Mouse (Mus musculus) layer of hippocampus, postnatal 14 days (tissue): ENCODE data around the gene Ndufaf1. TPM values are rescaled to one million over a fixed set of nuclear protein-coding genes. Genes with fewer than 3 reads are reported as not detected.
"Not testable (repeated sequence)": the region's sequence is repeated elsewhere in the genome, so short reads cannot be mapped to it uniquely, and the experiment has no call there.

ENCODE experiments used
- DNase-seq, 2 experiments: peaks; one replicate each; pipeline ENCODE4 v3.0.0; 2021 to 2022; ENCODE audit warnings: low spot score in 2 of 2, mixed read lengths in 1 of 2
- long read RNA-seq, 2 experiments: library from polyadenylated mRNA; stranded (forward); transcript quantifications; one replicate each; pipeline ENCODE4 v2.0.0; 2021
- total RNA-seq, 2 experiments: library from RNA; stranded (reverse); gene quantifications; 2 replicates each; pipeline ENCODE4 v1.2.3; 2021

The Ndufaf1 gene
- 10 to 100 TPM; 29.2 to 30.3 TPM for total RNA-seq
- long read RNA-seq, experiment 1, transcript Ndufaf1-203 (5 exons, 1,308 nt): minor isoform, 8 of 25 reads
- long read RNA-seq, experiment 1, transcript Ndufaf1-202 (5 exons, 1,478 nt): major isoform, 11 of 25 reads
- long read RNA-seq, experiment 1, partial matches to known transcripts: 2 of 25 reads
- long read RNA-seq, experiment 1, other reads (novel, unspliced or antisense): 4 of 25 reads
- long read RNA-seq, experiment 2, transcript Ndufaf1-203 (5 exons, 1,308 nt): minor isoform, 7 of 34 reads
- long read RNA-seq, experiment 2, transcript Ndufaf1-202 (5 exons, 1,478 nt): major isoform, 22 of 34 reads
- long read RNA-seq, experiment 2, partial matches to known transcripts: 0 of 34 reads
- long read RNA-seq, experiment 2, other reads (novel, unspliced or antisense): 5 of 34 reads

DNA sequence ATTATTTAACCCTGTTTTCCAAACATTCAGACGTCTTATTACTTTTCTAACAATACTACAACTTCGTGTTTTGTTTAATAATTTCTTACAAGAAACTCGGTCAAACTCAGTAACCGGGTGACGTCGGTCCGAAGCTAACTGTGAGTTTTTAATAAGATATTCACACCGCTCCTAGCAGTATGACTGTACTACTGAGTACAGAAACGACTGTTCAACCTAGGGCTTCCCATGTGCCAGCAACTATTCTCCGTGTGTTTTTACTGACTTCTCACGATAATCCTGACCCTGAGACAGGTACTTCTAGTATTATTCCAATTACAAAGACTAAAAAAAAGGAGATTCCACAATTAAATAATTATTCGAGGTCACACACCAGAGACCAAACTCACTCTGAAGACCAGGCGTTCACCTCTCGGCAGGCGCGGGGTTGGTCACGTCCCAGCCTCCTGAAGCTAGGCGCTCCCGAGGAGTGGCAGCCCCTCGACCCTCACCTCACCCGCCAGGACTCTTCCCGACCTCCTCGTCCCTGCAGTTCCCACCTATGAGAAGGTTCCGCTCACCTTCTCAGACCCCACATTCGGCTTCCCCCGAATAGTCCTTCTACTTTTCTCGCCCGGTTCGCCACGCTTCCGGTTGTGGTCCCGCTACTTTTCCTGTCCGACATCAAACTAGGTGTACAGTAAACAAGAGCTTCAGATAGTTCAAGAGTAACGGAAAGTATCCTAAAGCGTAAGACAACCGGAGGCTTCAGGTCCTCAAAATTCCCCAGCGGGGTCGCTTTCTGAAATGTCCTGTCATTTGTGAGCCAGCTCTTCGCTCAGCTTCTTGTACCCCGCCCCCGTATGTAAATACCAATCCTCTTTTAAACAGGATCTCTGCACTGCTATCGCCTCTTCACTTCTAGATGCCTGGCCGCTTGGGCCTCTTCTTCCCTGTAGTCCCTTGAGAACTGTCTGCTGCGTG is at the start of gene Ndufaf1:
TSS of gene Ndufaf1 (minus strand) at position 608 of the 963 bp plus-strand sequence.
- DNase-seq: peak; percentile 77 to 90

DNA sequence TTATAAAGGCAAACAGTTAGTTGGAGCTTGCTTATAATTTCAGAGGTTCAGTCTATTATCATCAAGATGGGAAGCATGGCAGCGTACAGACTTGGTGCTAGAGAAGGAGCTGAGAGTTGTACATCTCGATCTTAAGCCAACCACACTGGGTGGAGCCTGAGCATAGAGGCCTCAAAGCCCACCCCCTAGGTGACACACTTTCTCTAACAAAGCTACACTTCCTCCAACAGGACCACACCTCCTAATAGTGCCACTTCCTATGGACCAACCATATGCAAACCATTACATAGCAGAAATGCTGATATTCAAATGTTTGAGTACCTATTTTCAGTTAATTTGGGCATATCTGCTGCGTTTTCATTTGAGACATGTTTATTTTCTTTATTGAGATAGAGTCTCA is 47.4 kb upstream of the Ndufaf1 start:
- DNase-seq: no peak

DNA sequence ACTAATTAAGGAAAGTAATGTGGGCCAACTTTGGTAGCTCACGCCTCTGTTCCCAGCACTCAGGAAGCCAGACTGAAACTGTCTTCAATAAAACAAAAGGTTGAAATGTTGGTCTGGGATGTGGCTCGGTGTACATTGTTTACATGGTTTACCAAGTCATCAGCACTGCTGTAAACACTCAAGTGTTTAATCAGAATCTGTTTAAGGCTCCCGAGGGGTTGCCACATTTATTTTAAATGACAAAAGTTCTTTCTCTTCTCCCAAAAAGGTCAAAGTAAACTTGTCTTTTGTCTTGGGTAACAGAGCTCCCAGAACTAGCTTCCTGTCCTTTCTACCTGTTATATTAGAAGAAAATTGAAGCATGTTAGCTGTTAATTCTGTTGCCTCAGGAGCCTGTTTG is 45.0 kb upstream of the Ndufaf1 start:
- no peak for DNase-seq

DNA sequence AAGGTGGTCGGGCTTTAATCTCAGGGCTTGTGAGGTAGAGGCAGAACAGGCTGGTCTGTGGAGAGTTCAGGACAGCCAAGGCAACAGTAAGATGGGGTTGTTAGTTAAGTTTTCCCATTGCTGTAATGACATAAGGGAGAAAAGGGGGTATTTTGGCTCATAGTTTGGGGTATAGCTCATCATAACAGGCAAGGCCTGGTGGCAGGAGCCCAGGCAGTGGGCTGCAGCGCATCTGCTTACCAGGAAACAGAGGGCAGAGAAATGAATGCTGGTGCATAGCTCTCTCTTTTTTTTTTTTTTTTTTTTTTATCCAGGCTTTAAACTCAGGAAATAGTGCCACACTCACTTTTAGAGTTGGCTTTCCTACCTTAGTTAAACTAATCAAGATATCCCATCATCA is 40.5 kb upstream of the Ndufaf1 start:
- DNase-seq: peak in 1 of 2 experiments; percentile 46

DNA sequence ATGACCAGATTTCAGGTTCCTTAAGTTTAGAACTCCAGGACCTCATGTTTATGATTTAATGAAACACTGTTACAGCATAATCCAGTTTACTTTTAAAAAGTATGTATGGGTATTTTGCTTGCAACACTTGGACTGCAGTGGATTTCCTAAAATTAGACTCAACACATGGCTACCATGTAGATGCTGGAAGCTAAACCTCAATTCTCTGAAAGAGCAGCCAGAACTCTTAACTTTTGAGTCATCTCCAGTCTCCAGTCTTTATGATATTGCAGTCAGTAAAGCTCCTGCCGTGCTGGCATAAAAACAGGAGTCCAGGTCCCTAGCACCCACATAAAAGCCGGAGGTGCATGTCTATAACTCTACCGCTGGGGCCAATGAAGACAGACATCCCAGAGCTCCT is 37.3 kb upstream of the Ndufaf1 start:
- DNase-seq: no peak

DNA sequence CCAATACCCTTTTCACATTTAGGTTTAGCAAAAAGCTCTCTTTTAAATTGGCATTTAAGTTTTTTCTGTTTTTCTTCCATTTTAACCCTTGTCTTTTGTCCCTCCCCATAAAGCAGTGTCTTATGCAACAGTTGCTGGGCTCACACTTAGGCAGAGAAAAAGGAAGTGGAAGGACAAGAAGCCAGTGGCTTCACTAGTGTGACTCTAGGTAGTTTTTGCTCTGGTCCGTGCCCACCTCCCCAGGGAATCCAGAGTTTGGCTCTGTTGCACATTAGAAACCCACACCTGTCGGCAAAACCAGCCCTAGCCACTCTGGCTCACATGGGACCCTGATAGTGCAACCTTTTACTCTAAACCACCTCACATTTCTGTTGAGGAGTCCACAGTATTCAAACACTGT is 35.8 kb upstream of the Ndufaf1 start:
- DNase-seq: no peak

DNA sequence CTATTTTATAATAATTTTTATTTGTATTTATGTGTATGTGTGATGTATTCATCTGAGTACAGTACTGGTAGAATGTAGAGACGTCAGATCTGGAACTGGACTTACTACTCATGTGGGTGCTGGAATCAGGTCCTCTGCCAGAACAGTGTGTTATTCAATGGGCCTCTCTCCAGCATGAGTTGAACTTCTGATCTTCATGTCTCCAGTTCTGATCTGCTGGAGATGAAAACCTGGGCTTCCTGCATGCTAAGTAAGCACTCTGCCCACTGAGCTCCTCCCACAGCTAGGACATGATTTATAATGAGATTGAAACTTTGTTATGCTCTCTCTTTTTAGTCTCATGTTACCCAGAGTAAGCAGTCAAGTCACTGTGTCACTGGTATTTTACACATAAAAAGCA is 33.5 kb upstream of the Ndufaf1 start:
- no peak for DNase-seq

DNA sequence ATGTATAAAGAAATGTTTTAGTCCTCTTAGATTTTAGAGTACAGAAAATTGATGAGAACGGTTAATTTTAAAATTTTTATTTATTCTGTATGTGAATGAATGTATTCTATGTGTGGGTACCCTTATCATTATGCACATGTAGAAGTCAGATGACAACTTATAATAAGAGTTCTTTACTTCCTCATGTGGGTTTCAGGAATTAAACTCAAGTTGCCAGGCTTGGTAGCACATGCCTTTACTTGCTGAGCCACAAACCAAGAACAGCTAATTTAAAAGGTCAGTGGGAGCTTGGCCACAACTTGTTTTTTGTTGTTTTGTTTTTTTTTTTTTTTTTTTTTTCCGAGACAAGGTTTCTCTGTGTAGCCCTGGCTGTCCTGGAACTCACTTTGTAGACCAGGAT is 32.2 kb upstream of the Ndufaf1 start:
- DNase-seq: no peak

DNA sequence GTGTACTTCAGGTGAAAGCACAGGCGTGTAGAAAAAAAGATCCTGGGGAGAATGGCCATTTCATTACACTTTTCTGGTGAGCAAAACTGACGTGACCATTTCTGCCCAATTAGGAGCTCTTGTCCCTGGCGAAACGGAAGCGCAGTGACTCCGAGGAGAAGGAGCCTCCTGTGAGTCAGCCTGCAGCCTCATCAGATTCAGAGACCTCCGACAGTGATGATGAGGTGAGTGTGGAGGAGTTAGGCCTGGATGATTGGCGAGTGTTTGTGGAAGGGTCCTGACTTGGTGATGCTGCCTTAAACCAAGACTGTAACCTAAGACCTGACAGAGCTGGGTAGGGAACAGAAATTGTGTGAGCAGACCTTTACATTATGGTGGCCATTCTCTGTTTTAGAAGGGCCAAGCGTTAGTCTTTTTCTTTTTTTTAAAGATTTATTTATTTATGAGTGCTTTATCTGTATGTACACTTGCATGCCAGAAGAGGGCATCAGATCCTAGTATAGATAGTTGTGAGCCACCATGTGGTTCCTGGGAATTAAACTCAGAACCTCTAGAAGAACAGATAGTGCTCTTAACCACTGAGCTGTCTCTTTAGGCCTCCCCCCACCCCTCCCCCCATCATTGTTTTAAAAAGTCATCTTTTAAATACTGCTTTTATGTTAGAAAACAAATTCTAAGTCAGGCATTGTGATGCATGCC is 29.5 kb upstream of the Ndufaf1 start:
- no peak for DNase-seq

DNA sequence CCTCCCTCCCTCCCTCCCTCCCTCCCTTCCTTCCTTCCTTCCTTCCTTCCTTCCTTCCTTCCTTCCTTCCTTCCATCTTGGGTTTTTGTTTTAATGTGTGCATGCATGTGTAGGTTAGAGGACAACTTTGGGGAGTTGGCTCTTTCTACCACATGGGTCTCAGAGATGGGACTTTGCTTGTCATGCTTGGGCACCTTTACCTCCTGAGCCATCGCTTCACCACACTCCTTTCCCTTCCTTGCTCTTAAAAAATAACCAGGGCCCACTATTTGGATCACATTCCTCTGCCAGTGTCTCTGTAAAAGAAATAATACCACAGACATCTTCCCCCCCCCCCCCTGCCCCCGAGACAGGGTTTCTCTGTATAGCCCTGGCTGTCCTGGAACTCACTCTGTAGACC is 21.1 kb upstream of the Ndufaf1 start:
- DNase-seq: no peak

DNA sequence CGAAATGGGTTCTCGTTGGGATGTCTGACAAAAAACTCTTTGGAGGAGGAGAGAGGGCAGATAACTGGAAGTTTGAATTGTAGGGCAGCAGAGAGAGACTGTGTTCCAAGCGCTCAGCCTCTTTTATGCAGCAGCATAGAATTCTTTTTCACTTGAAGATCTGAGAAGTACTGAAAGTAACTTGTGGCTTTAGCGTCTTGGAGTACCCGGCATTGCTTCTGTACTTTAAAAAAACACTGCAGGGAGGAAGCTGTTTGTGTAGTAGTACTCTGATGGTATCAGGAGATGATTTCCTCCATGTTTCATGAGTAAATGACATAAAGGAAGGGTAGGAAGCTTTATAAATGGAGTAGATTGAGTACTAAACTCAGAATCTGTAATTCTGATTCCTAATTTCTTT is 13.2 kb upstream of the Ndufaf1 start:
- no peak for DNase-seq

DNA sequence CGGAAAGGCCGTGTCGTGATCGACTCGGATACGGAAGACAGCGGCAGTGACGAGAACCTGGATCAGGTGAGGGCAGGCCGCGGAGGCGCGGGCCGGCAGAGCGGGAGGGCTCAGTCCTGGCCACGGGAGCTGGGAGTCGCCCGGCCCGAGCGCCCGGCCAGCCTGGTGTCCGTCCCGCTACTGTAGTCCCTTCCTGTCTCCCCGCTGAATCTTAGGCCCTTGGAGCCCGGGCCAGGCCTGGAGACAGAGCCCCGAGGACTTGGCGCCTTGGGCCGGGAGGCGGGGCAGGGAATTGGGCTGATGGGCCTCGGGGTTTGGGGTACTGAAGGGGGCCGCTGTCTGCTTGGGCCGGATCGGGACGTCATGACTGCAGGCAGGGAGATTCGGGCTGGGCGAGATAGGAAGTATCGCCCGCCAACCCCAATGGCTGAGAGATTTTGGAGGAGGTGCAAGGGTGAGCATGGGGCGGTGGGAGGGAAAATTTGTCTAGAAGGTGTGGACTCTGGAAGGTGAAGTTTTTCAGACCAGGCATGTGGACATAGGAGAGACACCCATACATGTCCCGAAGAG is 12.7 kb upstream of the Ndufaf1 start:
- no peak for DNase-seq

DNA sequence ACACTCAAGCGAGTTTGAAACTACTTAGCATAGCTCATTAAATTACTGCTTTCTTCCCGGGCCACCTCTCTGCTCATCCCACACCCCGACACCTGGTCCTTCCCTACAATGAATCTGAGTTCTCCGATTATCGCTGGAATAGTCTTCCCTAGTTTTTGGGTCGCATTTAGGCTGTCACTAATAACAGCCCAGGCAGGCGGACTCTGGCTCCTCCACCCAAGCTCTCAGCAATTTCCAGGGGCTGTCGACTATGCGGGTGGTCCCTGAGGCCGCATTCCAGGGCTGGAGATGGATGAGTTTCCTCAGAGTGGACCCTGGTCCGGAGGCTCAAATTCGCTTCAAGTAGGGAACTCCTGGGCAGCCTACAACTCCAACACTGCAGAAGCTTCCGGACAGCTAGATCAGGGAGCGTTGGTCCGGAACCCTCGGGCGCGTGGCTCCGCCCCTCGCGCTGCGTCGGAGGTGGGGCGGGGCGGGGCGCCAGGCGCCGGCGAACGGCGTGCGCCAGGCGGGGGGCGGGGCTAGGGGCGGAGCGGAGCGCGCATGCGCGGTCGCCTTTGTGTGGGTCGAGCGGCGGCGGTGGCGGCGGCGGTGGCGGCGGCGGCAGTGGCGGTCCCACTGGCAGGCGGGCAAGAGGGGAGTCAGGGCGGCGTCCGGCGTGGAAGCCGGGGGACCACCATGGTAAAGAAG is 12.0 kb upstream of the Ndufaf1 start, which contains the start of gene Rtf1:
TSS of gene Rtf1 (plus strand) at position 544 of the 690 bp plus-strand sequence.
- peak; percentile 93 for DNase-seq

DNA sequence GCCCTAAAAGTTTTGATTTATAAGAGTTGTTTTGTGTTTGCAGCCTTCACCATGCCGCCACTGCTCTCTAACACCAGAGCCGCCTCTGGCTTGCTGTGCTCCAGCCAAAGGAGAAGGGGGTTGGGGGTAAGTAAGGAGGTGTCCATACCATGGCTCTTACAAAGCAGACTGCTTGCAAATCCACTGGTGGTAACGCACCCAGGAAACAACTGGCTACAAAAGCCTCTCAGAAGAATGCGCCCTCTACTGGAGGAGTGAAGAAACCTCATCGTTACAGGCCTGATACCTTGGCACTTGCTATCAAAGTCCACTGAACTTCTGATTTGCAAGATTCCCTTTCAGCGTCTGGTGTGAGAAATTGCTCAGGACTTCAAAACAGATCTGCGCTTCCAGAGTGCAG is 6.4 kb upstream of the Ndufaf1 start:
- DNase-seq: no peak

DNA sequence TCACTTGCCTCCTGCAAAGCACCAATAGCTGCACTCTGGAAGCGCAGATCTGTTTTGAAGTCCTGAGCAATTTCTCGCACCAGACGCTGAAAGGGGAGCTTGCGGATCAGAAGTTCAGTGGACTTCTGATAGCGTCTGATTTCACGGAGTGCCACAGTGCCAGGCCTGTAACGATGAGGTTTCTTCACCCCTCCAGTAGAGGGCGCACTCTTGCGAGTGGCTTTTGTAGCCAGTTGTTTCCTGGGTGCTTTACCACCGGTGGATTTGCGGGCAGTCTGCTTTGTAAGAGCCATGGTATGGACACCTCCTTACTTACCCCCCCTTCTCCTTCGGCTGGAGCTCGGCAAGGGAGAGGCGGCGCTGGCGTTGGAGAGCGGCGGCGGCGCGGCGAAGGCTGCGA is 3.1 kb upstream of the Ndufaf1 start:
- not testable (repeated sequence) for DNase-seq

DNA sequence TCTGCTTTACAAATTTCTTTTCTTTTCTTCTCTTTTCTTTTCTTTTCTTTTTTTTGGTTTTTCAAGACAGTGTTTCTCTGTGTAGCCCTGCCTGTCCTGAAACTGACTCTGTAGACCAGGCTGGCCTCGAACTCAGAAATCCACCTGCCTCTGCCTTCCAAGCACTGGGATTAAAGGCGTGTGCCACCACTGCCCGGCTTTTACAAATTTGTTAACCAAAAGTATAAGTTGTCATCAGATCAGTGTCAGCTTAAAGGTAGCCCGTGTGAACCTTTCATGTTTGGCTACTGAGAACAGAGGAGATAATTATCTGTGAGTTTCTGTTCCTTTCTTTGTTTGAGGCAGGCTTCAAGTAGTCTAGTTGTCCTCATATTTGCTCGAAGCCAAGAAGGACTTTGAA is 18.4 kb downstream of the Ndufaf1 start:
- DNase-seq: no peak

DNA sequence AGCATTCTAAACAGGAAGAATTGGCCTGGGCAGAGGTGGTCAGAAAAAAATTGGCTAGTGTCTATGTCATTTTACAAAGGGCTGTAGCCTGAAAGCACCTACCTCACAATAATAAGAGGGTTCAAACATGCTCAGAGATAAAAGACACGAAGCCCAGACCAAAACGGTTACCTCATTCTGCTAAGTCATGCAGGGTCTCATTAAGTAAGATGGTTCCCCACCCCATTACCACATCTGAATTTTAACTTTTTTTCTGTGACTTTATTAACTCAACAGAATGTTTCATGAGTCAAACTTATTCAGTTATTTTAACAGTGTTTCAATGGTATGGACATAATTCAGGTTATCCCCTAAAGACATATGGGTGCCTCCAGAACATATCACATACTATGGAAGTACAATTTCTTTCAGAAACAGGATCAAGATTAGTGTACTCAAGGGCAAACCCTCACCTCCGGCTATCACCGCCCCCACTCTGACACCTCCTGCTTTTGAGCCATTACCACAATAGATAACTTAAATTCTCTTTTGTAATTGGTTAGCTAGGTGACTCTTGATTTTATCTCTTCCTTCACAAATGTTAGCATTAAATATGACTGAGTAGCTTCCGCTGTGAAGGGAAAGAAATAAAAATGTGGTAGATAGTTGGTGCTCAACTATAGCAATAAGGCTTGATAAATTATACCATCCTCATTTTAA is 21.3 kb downstream of the Ndufaf1 start:
- no peak for DNase-seq

DNA sequence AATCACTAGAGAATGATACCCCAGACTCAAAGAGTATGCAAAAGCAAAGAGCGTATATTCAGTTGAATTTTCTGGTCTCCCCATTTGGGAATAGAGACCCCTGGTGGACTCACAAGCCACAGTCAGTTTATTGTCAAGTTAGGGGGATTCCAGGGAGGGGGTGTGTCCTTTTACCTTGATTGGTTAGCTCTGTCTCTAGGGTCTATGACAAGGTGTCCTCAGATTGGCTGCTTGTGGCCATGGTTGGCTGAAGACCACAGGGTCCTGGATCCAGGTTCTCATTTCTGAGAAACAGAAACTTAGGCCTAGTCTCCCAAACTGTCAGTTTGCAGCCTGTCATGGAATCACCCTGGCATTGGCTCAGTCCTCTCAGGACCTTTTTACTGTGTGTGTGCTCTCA is 25.8 kb downstream of the Ndufaf1 start:
- DNase-seq: no peak

DNA sequence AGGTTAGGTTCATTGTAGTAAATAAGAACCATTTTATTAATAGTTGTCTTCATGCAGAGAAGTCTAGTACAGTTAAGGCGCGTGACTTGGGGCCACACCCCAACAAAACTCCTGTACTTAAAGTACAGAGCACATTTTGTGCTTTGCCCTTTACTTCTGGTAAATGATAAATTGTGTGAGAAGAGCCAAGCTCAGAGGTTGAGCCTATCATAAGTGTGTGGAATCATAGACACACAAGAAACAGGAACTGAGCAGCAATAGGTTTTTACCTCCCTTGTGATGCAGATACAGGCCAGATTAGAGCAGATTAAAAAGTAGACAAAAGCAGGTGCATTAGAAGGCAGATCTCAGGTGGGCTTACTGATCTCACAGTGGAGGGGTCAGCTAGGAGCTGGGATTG is 41.3 kb downstream of the Ndufaf1 start:
- no peak for DNase-seq

DNA sequence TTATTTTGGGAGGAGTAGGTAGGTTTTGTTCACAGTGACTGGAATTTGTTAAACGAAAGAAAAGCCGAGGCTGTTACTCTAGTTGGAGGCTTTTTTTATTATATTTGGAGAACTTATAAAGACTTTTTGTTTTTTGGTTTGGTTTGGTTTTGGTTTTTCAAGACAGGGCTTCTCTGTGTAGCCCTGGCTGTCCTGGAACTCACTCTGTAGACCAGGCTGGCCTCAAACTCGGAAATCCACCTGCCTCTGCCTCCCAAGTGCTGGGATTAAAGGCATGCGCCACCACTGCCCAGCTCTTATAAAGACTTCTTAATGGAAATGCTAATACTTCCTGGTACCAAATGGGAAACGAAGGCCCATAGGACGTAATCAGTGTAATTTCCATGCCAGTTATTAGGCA is 43.6 kb downstream of the Ndufaf1 start:
- DNase-seq: not testable (repeated sequence)
